Mouse (Mus musculus) myocyte (in vitro differentiated cells): Measurements from ENCODE around the gene Olfr24. TPM values are rescaled to one million over a fixed set of nuclear protein-coding genes. Genes with fewer than 3 reads are reported as not detected.

Experiments
- H3K27me3 ChIP-seq: one replicate; pipeline ENCODE4 v1.6.1; 2011; ENCODE audit not compliant: control insufficient read depth, insufficient read depth, insufficient read length
- H3K36me3 ChIP-seq: one replicate; pipeline ENCODE4 v1.6.1; 2011; ENCODE audit not compliant: control insufficient read depth, insufficient read depth
- H3K4me2 ChIP-seq: one replicate; pipeline ENCODE4 v1.6.1; 2011; ENCODE audit warnings: low read depth, control low read depth
- H3K4me3 ChIP-seq: one replicate; pipeline ENCODE4 v1.5.1; 2011; ENCODE audit warnings: mild to moderate bottlenecking, control low read depth, moderate library complexity
- H3K79me2 ChIP-seq: one replicate; pipeline ENCODE4 v1.6.1; 2011; ENCODE audit not compliant: control insufficient read depth, insufficient read depth
- H3ac ChIP-seq: one replicate; pipeline ENCODE4 v1.6.1; 2011; ENCODE audit not compliant: control insufficient read depth, insufficient read length
- CEBPB ChIP-seq: IDR thresholded peaks from 2 replicates; pipeline ENCODE4 v1.6.1; 2011; ENCODE audit warnings: mild to moderate bottlenecking, moderate library complexity; ENCODE audit not compliant: poor library complexity, insufficient read depth, severe bottlenecking
- E2F4 ChIP-seq: IDR thresholded peaks from one replicate; pipeline ENCODE4 v1.6.1; 2011; ENCODE audit warnings: mild to moderate bottlenecking, control low read depth, moderate library complexity; ENCODE audit not compliant: insufficient read depth
- MAX ChIP-seq: IDR thresholded peaks from one replicate; pipeline ENCODE4 v1.6.1; 2011; ENCODE audit warnings: low read depth, mild to moderate bottlenecking, control low read depth
- MYOD1 ChIP-seq, 3 experiments: IDR thresholded peaks; one replicate each; pipeline ENCODE4 v1.6.1; 2011; ENCODE audit warnings: control low read depth in 2 of 3, low read depth in 2 of 3, mild to moderate bottlenecking in 2 of 3, moderate library complexity in 1 of 3; ENCODE audit not compliant: insufficient read length in 2 of 3, control insufficient read depth in 1 of 3
- MYOG ChIP-seq, 3 experiments: IDR thresholded peaks; one replicate each; pipeline ENCODE4 v1.6.1; 2011; ENCODE audit warnings: control low read depth in 2 of 3, low read depth in 2 of 3, mild to moderate bottlenecking in 2 of 3; ENCODE audit not compliant: insufficient read length in 2 of 3, control insufficient read depth in 1 of 3, insufficient read depth in 1 of 3
- POLR2A ChIP-seq: IDR thresholded peaks from one replicate; pipeline ENCODE4 v1.6.1; 2011; ENCODE audit warnings: low read depth, mild to moderate bottlenecking, control low read depth, moderate library complexity; ENCODE audit not compliant: insufficient read length
- POLR2AphosphoS2 ChIP-seq: IDR thresholded peaks from one replicate; pipeline ENCODE4 v1.6.1; 2011; ENCODE audit warnings: low read depth, control low read depth; ENCODE audit not compliant: insufficient read length
- REST ChIP-seq: IDR thresholded peaks from one replicate; pipeline ENCODE4 v1.6.1; 2011; ENCODE audit warnings: mild to moderate bottlenecking, control low read depth, moderate library complexity; ENCODE audit not compliant: insufficient read depth, insufficient read length
- SRF ChIP-seq: IDR thresholded peaks from one replicate; pipeline ENCODE4 v1.6.1; 2011; ENCODE audit warnings: low read depth; ENCODE audit not compliant: control insufficient read depth, insufficient read length
- TCF12 ChIP-seq: IDR thresholded peaks from one replicate; pipeline ENCODE4 v1.6.1; 2011; ENCODE audit warnings: mild to moderate bottlenecking, control low read depth; ENCODE audit not compliant: poor library complexity, insufficient read depth, severe bottlenecking
- TCF3 ChIP-seq: IDR thresholded peaks from one replicate; pipeline ENCODE4 v1.6.1; 2011; ENCODE audit warnings: low read depth, control low read depth; ENCODE audit not compliant: insufficient read length
- USF1 ChIP-seq: IDR thresholded peaks from one replicate; pipeline ENCODE4 v1.6.1; 2011; ENCODE audit warnings: low read depth, mild to moderate bottlenecking, control low read depth, moderate library complexity
- polyA plus RNA-seq: library from polyadenylated mRNA; unstranded; fragments of >200 nt; fragmentation: generic; extraction: Trizol; gene quantifications from one replicate; pipeline ENCODE4 v1.2.1, GENCODE M21; 2012; ENCODE audit warnings: missing spikeins

Gene Olfr24
- polyA plus RNA-seq: not detected

DNA sequence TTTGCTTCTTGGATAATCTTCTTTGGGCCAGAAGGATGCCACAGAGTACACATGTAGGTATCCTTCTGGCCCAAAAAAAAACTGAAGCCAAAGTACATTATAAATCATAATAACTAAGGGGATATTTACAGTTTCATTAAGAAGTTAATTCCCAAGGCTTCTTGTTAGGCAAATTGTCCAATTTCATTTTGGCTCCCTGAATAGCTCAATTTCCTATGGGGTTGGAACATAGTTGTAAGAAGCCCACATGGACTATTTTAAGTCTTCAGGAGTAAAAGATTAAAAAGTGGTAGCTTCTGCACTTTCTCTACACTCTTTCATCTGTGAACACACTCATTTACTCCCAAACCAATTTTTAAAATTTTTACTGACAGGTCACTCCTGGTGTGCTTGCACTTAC is at the start of gene Olfr24:
Gene Olfr24, minus strand, starts transcription at position 101 of the 400 bp plus-strand sequence.
- no peak within 1 kb of the TSS for H3K4me3 ChIP-seq
- H3K4me2 ChIP-seq: no peak within 1 kb of the TSS
- no peak for TF ChIP-seq TCF12
- no peak for TF ChIP-seq TCF3
- TF ChIP-seq POLR2AphosphoS2: no peak
- no peak for TF ChIP-seq MYOD1 (IDR thresholded peaks at IDR 0.05; ENCODE audit: control insufficient read depth in 1 of 3, insufficient read length in 2 of 3, low read depth in 2 of 3)
- no peak for TF ChIP-seq USF1
- no peak for TF ChIP-seq REST
- TF ChIP-seq POLR2A: no peak
- TF ChIP-seq E2F4: no peak
- no peak for TF ChIP-seq CEBPB
- TF ChIP-seq SRF: no peak
- TF ChIP-seq MYOG (IDR thresholded peaks at IDR 0.05; ENCODE audit: control insufficient read depth in 1 of 3, insufficient read depth in 1 of 3, insufficient read length in 2 of 3, low read depth in 2 of 3): no peak
- no peak for TF ChIP-seq MAX
- H3K27me3 ChIP-seq: no peaks in the 10 kb centered on the region
- no peaks in the 10 kb centered on the region for H3K79me2 ChIP-seq
- H3ac ChIP-seq: no peak within 1 kb of the TSS
- H3K36me3 ChIP-seq: no peaks in the 10 kb centered on the region

DNA sequence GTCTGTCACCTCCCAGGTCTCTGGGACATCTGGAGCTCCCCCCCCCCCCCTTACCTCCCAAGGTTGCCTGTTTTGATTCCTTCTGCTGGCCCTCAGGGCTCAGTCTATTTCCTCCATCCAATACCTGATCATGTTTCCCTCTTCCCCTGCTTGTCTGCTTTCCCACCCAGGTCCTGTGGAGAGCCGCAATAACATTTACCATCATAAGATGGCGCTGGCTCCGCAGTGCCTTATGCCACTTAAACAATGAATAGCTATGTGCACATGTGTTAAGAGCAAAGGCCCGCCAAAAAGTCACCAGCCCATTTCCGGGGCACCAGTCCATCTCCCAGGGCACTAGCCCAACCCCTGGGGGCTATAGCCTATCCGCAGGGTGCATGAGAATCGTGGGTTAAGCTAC is 21.5 kb upstream of the Olfr24 start:
- no peak overlapping the region for H3K4me3 ChIP-seq
- H3K79me2 ChIP-seq: no peaks in the 10 kb centered on the region
- no peak for TF ChIP-seq POLR2A
- no peak for TF ChIP-seq REST
- no peak for TF ChIP-seq TCF3
- no peak for TF ChIP-seq MYOD1 (IDR thresholded peaks at IDR 0.05; ENCODE audit: control insufficient read depth in 1 of 3, insufficient read length in 2 of 3, low read depth in 2 of 3)
- no peak for TF ChIP-seq CEBPB
- TF ChIP-seq USF1: no peak
- TF ChIP-seq SRF: no peak
- no peak for TF ChIP-seq E2F4
- no peak for TF ChIP-seq MYOG (IDR thresholded peaks at IDR 0.05; ENCODE audit: control insufficient read depth in 1 of 3, insufficient read depth in 1 of 3, insufficient read length in 2 of 3, low read depth in 2 of 3)
- TF ChIP-seq MAX: no peak
- no peak for TF ChIP-seq POLR2AphosphoS2
- no peak for TF ChIP-seq TCF12
- no peak overlapping the region for H3ac ChIP-seq
- H3K36me3 ChIP-seq: no peaks in the 10 kb centered on the region
- no peaks in the 10 kb centered on the region for H3K27me3 ChIP-seq
- H3K4me2 ChIP-seq: no peak overlapping the region

DNA sequence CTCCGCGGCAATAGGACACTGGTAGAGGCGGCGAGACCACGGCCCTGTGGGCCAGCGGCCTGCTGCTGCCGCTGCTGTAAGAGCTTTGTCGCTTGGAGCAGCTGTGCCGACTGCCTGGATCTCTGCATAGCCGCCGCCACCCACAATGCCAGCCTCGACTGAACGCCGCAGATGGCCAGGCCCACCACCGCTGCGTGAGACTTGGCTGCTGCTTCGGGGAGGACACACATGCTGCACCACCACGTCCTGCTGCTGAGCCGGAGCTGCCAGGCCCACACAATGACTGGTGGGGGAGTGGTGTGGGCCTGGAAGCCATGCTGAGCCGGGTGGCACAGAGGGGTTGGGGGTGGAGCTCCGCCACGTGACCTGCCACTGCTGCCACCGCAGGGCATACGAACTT is 15.7 kb upstream of the Olfr24 start:
- Histone ChIP-seq H3K79me2 (no peaks in the 10 kb centered on the region), H3K36me3 (no peaks in the 10 kb centered on the region), H3K4me3 (no peak overlapping the region), H3K27me3 (no peaks in the 10 kb centered on the region), H3K4me2 (no peak overlapping the region), H3ac (no peak overlapping the region)
- TF ChIP-seq REST (no peak), MAX (no peak), E2F4 (no peak), SRF (no peak), TCF12 (no peak), TCF3 (no peak), CEBPB (no peak), MYOD1 (IDR thresholded peaks at IDR 0.05; ENCODE audit: control insufficient read depth in 1 of 3, insufficient read length in 2 of 3, low read depth in 2 of 3) (no peak), MYOG (IDR thresholded peaks at IDR 0.05; ENCODE audit: control insufficient read depth in 1 of 3, insufficient read depth in 1 of 3, insufficient read length in 2 of 3, low read depth in 2 of 3) (no peak), POLR2AphosphoS2 (no peak), POLR2A (no peak), USF1 (no peak)

DNA sequence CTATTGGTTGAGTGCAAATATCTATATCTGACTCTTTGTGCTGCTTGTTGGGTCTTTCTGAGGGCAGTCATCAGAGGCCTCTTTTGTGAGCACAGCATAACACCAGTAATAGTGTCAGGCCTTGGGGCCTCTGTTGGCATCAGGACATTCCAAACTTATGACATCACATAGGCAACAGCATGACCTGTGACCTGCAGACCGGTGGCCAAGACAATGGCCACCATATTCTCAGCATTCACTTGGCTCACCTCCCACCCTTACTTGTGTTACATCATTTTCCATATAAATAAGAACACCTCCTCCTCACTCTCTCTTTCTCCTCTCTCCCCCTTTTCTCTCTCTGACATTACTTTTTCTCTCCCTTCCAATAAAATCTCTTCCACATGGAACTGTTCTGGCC is 15.2 kb upstream of the Olfr24 start:
- Histone ChIP-seq H3K79me2 (no peaks in the 10 kb centered on the region), H3K4me2 (no peak overlapping the region), H3K36me3 (no peaks in the 10 kb centered on the region), H3K4me3 (no peak overlapping the region), H3ac (no peak overlapping the region), H3K27me3 (no peaks in the 10 kb centered on the region)
- TF ChIP-seq MYOG (IDR thresholded peaks at IDR 0.05; ENCODE audit: control insufficient read depth in 1 of 3, insufficient read depth in 1 of 3, insufficient read length in 2 of 3, low read depth in 2 of 3): no peak
- TF ChIP-seq CEBPB: no peak
- TF ChIP-seq REST: no peak
- no peak for TF ChIP-seq SRF
- TF ChIP-seq POLR2AphosphoS2: no peak
- no peak for TF ChIP-seq MYOD1 (IDR thresholded peaks at IDR 0.05; ENCODE audit: control insufficient read depth in 1 of 3, insufficient read length in 2 of 3, low read depth in 2 of 3)
- no peak for TF ChIP-seq E2F4
- TF ChIP-seq MAX: no peak
- TF ChIP-seq TCF12: no peak
- TF ChIP-seq POLR2A: no peak
- TF ChIP-seq TCF3: no peak
- no peak for TF ChIP-seq USF1
